Comparison of ENCODE assay signal across 25 mouse cellular contexts in the genomic region with DNA sequence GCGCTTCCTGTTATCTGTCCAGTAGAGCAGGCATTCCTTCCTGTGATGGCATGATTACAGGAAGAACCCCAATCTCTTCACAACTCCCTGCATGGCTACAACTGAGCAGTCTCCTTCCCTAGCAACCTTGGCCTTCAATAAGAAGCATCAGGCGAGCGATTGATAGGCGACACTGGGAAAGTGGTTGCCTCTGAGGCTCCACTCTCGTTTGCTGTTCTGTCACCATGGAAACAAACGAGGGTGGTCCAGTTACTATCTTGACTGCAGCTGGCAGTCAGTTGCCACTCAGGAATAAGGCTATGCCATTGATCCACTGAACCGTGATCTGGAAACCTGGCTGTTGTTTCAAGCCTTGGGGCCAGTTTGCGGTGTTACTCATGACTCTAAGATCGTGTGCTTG. TPM values are rescaled to one million over a fixed set of nuclear protein-coding genes. Genes with fewer than 3 reads are reported as not detected.
DNase-seq lines count a peak whose midpoint lies in the region; ATAC-seq lines count a peak whose summit lies in the region.
"Had no signal": no experiment of that assay in that cellular context is flagged by ENCODE, and none has a peak within 500 bp of the region (broad histone marks: within the 10 kb centered on the region; RNA-seq: fewer than 3 reads in every experiment).

No protein-coding gene starts in this region.

- H3K27me3 ChIP-seq in forebrain, embryonic 16.5 days (replicated peaks; ENCODE audit: control insufficient read depth, insufficient read depth, low read length), result no peaks in the 10 kb centered on the region
- no peaks in the 10 kb centered on the region for H3K27me3 ChIP-seq in forebrain, embryonic 10.5 days (ENCODE audit: poor library complexity, severe bottlenecking)
- no peaks in the 10 kb centered on the region for H3K27me3 ChIP-seq in midbrain, embryonic 13.5 days
- H3K27me3 ChIP-seq in midbrain, embryonic 11.5 days (ENCODE audit: control insufficient read depth, insufficient read depth, low read length), result no peaks in the 10 kb centered on the region
- no peaks in the 10 kb centered on the region for H3K27me3 ChIP-seq in hindbrain, embryonic 15.5 days
- no peaks in the 10 kb centered on the region for H3K27me3 ChIP-seq in neural tube, embryonic 15.5 days (replicated peaks)
- H3K27me3 ChIP-seq: liver, embryonic 12.5 days had no signal

- H3K27ac ChIP-seq in forebrain, embryonic 16.5 days (ENCODE audit: low read length), result no peak overlapping the region
- H3K27ac ChIP-seq in forebrain, embryonic 10.5 days, result no peak overlapping the region
- peak overlapping the region; percentile 47; the same call in 1 of the 2 replicates for H3K27ac ChIP-seq in midbrain, embryonic 13.5 days
- no peak overlapping the region for H3K27ac ChIP-seq in midbrain, embryonic 11.5 days (ENCODE audit: low read depth, low read length)
- H3K27ac ChIP-seq in hindbrain, embryonic 15.5 days (replicated peaks), result no peak overlapping the region; the same call in 1 of the 2 replicates
- no peak overlapping the region for H3K27ac ChIP-seq in neural tube, embryonic 15.5 days (replicated peaks)
- H3K27ac ChIP-seq: embryonic facial prominence, embryonic 12.5 days; left cerebral cortex, adult 2 months; limb, embryonic 12.5 days; liver, embryonic 12.5 days had no signal

- H3K36me3 ChIP-seq in forebrain, embryonic 16.5 days (ENCODE audit: control insufficient read depth, insufficient read depth), result no peaks in the 10 kb centered on the region
- H3K36me3 ChIP-seq in forebrain, embryonic 10.5 days (replicated peaks), result no peaks in the 10 kb centered on the region
- H3K36me3 ChIP-seq in midbrain, embryonic 13.5 days, result no peaks in the 10 kb centered on the region
- H3K36me3 ChIP-seq in midbrain, embryonic 11.5 days (ENCODE audit: control insufficient read depth, insufficient read depth, low read length), result no peaks in the 10 kb centered on the region
- no peaks in the 10 kb centered on the region for H3K36me3 ChIP-seq in hindbrain, embryonic 15.5 days
- H3K36me3 ChIP-seq in neural tube, embryonic 15.5 days, result no peaks in the 10 kb centered on the region
- H3K36me3 ChIP-seq: embryonic facial prominence, embryonic 12.5 days; limb, embryonic 12.5 days; liver, embryonic 12.5 days had no signal

- no peak for DNase-seq in forebrain, embryonic 10.5 days (ENCODE audit: extremely low spot score, low spot score)
- DNase-seq in midbrain, embryonic 11.5 days (ENCODE audit: low spot score, missing footprints), result no peak
- no peak for DNase-seq in heart, adult 8-10 months (ENCODE audit: low spot score)
- DNase-seq in layer of hippocampus, postnatal 36 days, result no peak
- DNase-seq: adrenal gland, postnatal 36 days; cerebellum, adult 8-10 months; gastrocnemius, postnatal 25 days; lung, adult 2 months; lung, postnatal 36 days; thymus, postnatal 25 days had no signal

- H3K9me3 ChIP-seq in forebrain, embryonic 16.5 days (ENCODE audit: control insufficient read depth, low read length), result no peaks in the 10 kb centered on the region
- no peaks in the 10 kb centered on the region for H3K9me3 ChIP-seq in forebrain, embryonic 10.5 days
- H3K9me3 ChIP-seq in midbrain, embryonic 13.5 days, result no peaks in the 10 kb centered on the region
- no peaks in the 10 kb centered on the region for H3K9me3 ChIP-seq in midbrain, embryonic 11.5 days (ENCODE audit: control insufficient read depth, low read length)
- H3K9me3 ChIP-seq in hindbrain, embryonic 15.5 days, result no peaks in the 10 kb centered on the region
- no peaks in the 10 kb centered on the region for H3K9me3 ChIP-seq in neural tube, embryonic 15.5 days (replicated peaks)
- H3K9me3 ChIP-seq: embryonic facial prominence, embryonic 12.5 days; limb, embryonic 12.5 days; liver, embryonic 12.5 days had no signal

- no peaks in the 10 kb centered on the region for H3K4me1 ChIP-seq in forebrain, embryonic 16.5 days (replicated peaks; ENCODE audit: control insufficient read depth, insufficient read depth, low read length)
- no peaks in the 10 kb centered on the region for H3K4me1 ChIP-seq in forebrain, embryonic 10.5 days
- peaks cover 12% of the 10 kb centered on the region for H3K4me1 ChIP-seq in midbrain, embryonic 13.5 days (replicated peaks)
- H3K4me1 ChIP-seq in midbrain, embryonic 11.5 days (ENCODE audit: control insufficient read depth, insufficient read depth, low read length), result no peaks in the 10 kb centered on the region
- H3K4me1 ChIP-seq in hindbrain, embryonic 15.5 days (replicated peaks), result peaks cover 22% of the 10 kb centered on the region
- H3K4me1 ChIP-seq in neural tube, embryonic 15.5 days, result peaks cover 23% of the 10 kb centered on the region
- H3K4me1 ChIP-seq: embryonic facial prominence, embryonic 12.5 days; limb, embryonic 12.5 days; liver, embryonic 12.5 days had no signal

- no peak overlapping the region for H3K4me2 ChIP-seq in forebrain, embryonic 16.5 days (ENCODE audit: low read length)
- H3K4me2 ChIP-seq in midbrain, embryonic 13.5 days (replicated peaks), result no peak overlapping the region
- no peak overlapping the region for H3K4me2 ChIP-seq in midbrain, embryonic 11.5 days
- H3K4me2 ChIP-seq in hindbrain, embryonic 15.5 days, result no peak overlapping the region
- no peak overlapping the region for H3K4me2 ChIP-seq in neural tube, embryonic 15.5 days
- H3K4me2 ChIP-seq: embryonic facial prominence, embryonic 12.5 days; limb, embryonic 12.5 days; liver, embryonic 12.5 days had no signal

- 51% methylated on average over 9 of the region's 9 CpGs for WGBS in forebrain, embryonic 16.5 days
- 75% methylated on average over 9 of the region's 9 CpGs for WGBS in forebrain, embryonic 10.5 days
- WGBS in midbrain, embryonic 13.5 days, result 46% methylated on average over 9 of the region's 9 CpGs
- WGBS in midbrain, embryonic 11.5 days, result 70% methylated on average over 9 of the region's 9 CpGs
- WGBS in hindbrain, embryonic 15.5 days, result 33% methylated on average over 9 of the region's 9 CpGs
- WGBS in neural tube, embryonic 15.5 days, result 37% methylated on average over 9 of the region's 9 CpGs

- no peak overlapping the region for H3K4me3 ChIP-seq in forebrain, embryonic 16.5 days (replicated peaks; ENCODE audit: low read length)
- no peak overlapping the region for H3K4me3 ChIP-seq in forebrain, embryonic 10.5 days
- no peak overlapping the region for H3K4me3 ChIP-seq in midbrain, embryonic 13.5 days (replicated peaks)
- H3K4me3 ChIP-seq in midbrain, embryonic 11.5 days (ENCODE audit: low read depth, low read length), result no peak overlapping the region
- H3K4me3 ChIP-seq in hindbrain, embryonic 15.5 days, result no peak overlapping the region
- no peak overlapping the region for H3K4me3 ChIP-seq in neural tube, embryonic 15.5 days (replicated peaks)
- H3K4me3 ChIP-seq: embryonic facial prominence, embryonic 12.5 days; erythroblast, embryonic 14.5 days; left cerebral cortex, adult 2 months; limb, embryonic 12.5 days; liver, embryonic 12.5 days had no signal

- 0 out of 2 replicates have a peak, but pooled peaks have one; percentile 26 for ATAC-seq in forebrain, embryonic 16.5 days
- peak; percentile 67 for ATAC-seq in midbrain, embryonic 13.5 days
- no peak for ATAC-seq in midbrain, embryonic 11.5 days (ENCODE audit: low FRiP score)
- peak; percentile 42; the same call in 1 of the 2 replicates for ATAC-seq in hindbrain, embryonic 15.5 days (ENCODE audit: low FRiP score, low read depth)
- peak; percentile 39; the same call in 1 of the 2 replicates for ATAC-seq in neural tube, embryonic 15.5 days (ENCODE audit: low FRiP score)
- ATAC-seq: intestine, postnatal 0 days; liver, embryonic 12.5 days had no signal

- no peak overlapping the region for H3K9ac ChIP-seq in forebrain, embryonic 16.5 days (replicated peaks; ENCODE audit: low read depth, low read length)
- no peak overlapping the region for H3K9ac ChIP-seq in midbrain, embryonic 13.5 days (replicated peaks)
- no peak overlapping the region for H3K9ac ChIP-seq in midbrain, embryonic 11.5 days (ENCODE audit: low read length)
- H3K9ac ChIP-seq in hindbrain, embryonic 15.5 days, result no peak overlapping the region
- H3K9ac ChIP-seq in neural tube, embryonic 15.5 days (replicated peaks), result no peak overlapping the region
- H3K9ac ChIP-seq: embryonic facial prominence, embryonic 12.5 days; limb, embryonic 12.5 days; liver, embryonic 12.5 days had no signal

RNA-seq across cellular contexts. Expression of a gene that starts 7.8 kb away (rescaled TPM):
- not detected in 2 replicates for polyA plus RNA-seq in forebrain, embryonic 16.5 days (2015; fragmentation: Nextera tagmentation; extraction: Ambion mirVana)
- polyA plus RNA-seq in forebrain, embryonic 10.5 days (2016; fragmentation: Nextera tagmentation; extraction: Ambion mirVana), result not detected in 2 replicates
- not detected in 2 replicates for polyA plus RNA-seq in midbrain, embryonic 13.5 days (2015; fragmentation: Nextera tagmentation; extraction: Ambion mirVana)
- not detected in 2 replicates for polyA plus RNA-seq in midbrain, embryonic 11.5 days (2014; fragmentation: Nextera tagmentation; extraction: Ambion mirVana)
- not detected in 2 replicates for polyA plus RNA-seq in hindbrain, embryonic 15.5 days (2015; fragmentation: Nextera tagmentation; extraction: Ambion mirVana)
- polyA plus RNA-seq in neural tube, embryonic 15.5 days (2015; fragmentation: Nextera tagmentation; extraction: Ambion mirVana), result not detected in 2 replicates
- 1 to 10 TPM in 2 of 4 experiments, under 1 TPM in 1, not detected in 1; 0.22 to 1.8 (median 1.4) TPM for total RNA-seq in heart, adult 8-10 months (2022)
- total RNA-seq in layer of hippocampus, postnatal 36 days (2021), result not detected
- total RNA-seq: CH12.LX; hematopoietic stem cell, adult 5-6 weeks; left cerebral cortex, adult 2 months; MEL had no signal
- polyA plus RNA-seq: embryonic facial prominence, embryonic 12.5 days; erythroblast, embryonic 14.5 days; heart, embryonic 16.5 days; intestine, postnatal 0 days; limb, embryonic 12.5 days; liver, embryonic 12.5 days; small intestine, adult 2 months had no signal
